Mouse (Mus musculus) monocyte, adult 2 months (primary cell): ENCODE measurements at regions not wholly inside any gene's neighbourhood (a gene's known extent, or its start where the extent isn't known, plus 50 kb on each side); places are given as distances from the start of the nearest gene placed in this dataset.
"Not testable (repeated sequence)": the region's sequence is repeated elsewhere in the genome, so short reads cannot be mapped to it uniquely, and the experiment has no call there.

Experiments used
- DNase-seq, 2 experiments: peaks; one replicate each; pipeline ENCODE4 v3.0.0; 2022; ENCODE audit warnings: low spot score in 2 of 2, low read depth in 1 of 2

DNA sequence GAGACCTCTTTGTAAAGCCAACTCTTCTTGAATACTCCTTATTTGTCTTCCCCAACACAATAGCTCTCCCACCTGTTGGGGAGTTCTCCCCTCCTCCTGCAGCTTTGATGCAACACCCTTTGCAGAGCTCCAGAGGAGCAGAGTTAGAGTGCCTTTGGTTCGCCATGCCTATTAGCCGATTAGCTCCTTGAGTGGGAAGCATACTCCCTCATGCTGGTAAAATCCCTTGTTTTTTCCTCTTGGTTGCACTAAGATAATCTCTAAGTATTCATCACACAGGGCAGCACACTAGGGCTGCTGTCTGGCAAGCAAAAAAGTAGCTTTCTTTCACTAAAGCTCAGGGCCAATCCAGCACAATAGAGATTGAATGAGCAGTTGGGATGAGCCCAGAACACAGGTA lies 350.4 kb downstream of the Fut8 start:
- no peak for DNase-seq

GRCm38 (mm10) chr12:77589416-77589815 lies 351.5 kb downstream of the Fut8 start:
- no peak for DNase-seq

GRCm38 (mm10) chr12:77594092-77594491 lies 356.2 kb downstream of the Fut8 start:
- DNase-seq = no peak

GRCm38 (mm10) chr12:77594657-77595056 lies 356.7 kb downstream of the Fut8 start:
- DNase-seq = no peak

- no peak for DNase-seq
Observed at GRCm38 (mm10) chr12:77595821-77596220, 357.9 kb downstream of the Fut8 start.

- no peak for DNase-seq
Observed at GRCm38 (mm10) chr12:77596676-77597075, 358.8 kb downstream of the Fut8 start.

GRCm38 (mm10) chr12:77597627-77598333 lies 359.9 kb downstream of the Fut8 start:
- DNase-seq = no peak

GRCm38 (mm10) chr12:77598334-77598715 lies 360.4 kb downstream of the Fut8 start:
- DNase-seq = no peak

- DNase-seq = no peak
Observed at GRCm38 (mm10) chr12:77599391-77599790, 361.5 kb downstream of the Fut8 start.

DNA sequence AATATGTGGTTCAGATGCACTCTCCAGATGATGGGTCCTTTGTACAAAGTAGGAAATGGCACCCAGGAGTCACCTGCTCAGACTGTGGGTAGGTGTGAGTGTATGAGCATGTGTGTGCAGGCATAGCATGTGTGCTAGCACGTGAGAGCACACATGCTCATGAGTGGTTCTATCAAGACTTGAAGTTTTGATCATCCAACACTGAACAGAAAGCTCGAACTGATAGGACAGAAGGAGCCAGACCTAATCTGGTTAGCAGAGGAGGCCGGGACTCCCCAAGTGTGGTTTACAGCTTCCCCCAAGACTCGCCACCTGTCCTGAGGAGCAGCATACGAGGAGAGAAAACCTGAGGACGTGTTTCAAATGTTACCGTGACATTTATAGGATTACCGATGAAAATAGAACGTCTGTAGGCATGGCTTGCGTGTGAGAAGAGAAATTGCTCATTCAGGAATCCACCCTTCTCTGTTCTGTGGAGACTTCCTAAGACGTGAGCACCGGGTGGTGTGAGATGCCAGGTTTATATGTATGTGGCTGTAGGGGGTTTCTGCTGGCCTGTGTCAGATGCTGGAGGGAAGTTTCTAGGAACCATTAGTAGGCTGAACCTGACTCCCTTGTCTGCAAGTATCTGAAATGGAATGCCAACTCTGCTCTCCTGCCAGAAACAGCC lies 366.0 kb downstream of the Fut8 start:
- DNase-seq = no peak

- DNase-seq = no peak
Observed at GRCm38 (mm10) chr12:77617552-77617951, 379.6 kb downstream of the Fut8 start.

DNA sequence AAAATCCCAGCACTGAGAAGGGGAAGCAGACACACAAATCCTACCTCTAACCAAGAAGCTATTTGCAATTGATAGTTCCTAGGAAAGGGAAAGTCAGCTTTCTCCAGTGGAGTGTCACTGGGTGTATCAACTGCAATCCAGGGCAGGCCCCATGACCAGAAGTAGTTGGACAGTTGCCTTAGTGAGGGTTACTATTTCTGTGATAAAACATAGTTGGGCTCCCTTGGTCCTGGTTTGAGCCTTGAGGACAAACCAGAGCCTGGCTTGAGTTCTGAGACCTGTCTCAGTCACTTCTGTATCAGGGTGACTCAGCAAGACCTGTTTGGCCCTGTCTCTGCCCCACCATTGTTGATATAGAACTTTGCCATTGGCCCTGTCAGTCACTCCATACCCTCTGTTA lies 384.3 kb downstream of the Fut8 start:
- DNase-seq = no peak

GRCm38 (mm10) chr12:77624323-77624722 lies 386.4 kb downstream of the Fut8 start:
- not testable (repeated sequence) for DNase-seq

DNA sequence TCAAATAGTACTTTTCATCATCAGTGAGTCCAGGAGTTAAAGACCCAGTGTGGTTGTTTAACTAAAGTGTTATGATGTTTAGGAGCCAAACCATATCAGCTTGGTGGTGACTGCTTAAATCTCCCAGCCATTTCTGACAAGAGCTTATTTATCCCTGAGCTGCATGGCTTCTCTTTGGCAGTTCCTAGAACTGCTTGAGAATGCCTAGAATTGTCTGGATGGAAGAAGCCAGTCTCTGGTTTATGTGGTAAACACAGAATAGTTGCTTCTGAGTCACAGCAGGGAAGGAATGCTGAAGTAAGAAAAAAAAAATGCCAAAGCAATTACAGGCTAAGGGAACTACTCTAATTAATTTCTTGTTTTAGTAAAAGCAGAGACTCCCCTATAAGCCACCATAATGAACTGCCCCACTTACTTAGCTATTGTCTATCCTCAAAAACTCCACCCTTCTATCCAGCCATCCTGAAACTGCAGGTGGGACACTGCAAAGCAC lies 390.5 kb downstream of the Fut8 start:
- DNase-seq = no peak

DNA sequence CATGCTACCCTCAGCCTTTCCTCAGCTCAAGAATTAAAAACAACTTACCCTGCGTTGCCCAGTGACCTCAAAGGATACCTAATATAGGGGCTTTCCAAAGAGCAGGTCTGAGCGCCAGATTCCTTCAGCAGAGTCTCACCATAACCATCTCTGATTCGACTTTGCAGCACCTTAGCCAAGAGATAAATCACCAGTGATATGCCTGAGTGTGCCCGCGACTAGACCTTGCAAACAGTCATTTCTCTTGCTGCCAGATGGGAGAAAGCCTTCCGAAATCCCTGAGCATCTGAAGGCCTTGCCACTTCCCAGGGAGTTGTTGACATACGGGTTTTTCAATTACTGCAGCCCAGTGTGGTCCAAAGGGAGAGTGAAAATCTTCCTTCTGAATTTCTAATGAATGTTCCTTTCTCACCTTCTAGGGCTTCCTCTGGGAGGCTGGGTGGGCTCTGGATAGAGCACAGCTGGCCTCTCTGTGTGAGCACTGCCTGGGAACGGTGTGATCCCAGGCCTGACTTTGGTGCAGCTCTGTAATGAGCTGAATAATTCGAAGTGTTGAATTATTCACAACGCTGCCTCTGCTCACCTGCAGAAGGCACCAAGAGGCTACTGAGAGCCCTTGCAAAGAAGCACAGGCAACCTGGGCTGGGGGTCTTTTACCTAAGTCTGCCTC lies 396.2 kb downstream of the Fut8 start:
- DNase-seq = no peak

DNA sequence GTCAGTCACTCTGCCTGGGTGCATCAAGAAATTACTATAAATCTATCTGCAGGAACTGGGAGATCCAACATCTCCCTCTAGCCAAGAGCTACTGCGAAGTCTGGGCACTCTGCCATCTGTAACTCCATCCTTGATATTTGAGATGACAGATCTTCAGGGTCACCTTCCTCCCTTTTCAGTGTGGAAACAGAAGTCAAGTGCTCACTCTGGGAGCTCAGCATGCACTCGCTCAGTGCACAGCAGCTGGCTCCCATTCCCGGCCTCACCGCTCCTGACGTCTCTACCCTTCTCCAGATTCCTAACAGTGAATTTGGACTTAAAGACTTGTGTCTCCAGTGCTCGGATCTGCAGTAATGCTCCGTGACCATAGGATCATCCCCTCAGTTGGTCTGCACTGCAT lies 400.3 kb downstream of the Fut8 start:
- no peak for DNase-seq

DNA sequence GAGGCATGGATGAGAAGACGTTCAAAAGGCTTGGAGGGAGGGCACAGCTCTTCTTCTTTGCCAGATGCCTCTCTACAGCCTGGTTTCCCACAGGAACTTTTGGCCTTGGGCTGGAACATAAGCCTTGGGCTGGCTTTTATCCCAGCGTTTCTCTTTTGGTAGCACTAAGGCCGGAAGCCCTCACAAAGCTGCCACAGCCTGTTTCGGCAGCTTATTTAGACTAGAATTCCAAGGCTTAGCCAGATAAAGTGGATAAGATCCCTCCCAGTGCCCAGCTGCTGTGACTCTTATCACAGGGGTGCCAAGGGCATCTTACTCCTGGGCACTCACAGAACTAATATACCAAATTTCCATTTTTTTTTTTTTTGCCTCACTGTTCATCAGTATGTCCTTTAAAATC lies 404.4 kb downstream of the Fut8 start:
- DNase-seq = no peak

DNA sequence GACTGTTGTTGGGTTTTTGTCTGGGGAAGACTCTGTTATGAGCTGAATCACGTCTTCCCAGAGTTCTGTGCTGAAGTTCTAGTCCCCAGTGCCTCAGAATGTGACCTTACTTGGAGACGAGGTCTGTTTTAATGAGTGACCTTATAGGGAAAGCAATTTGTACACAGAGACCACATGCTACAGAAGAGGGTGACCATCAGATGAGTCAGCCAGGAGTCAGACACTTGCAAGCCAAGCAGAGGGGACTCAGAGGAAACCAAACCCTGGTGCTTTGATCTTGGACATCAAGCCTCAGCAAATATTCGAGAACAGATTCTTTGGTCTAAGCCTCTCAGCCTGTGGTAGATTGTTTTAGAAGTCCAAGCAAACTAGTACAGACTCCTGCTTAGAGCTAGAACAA lies 409.9 kb downstream of the Fut8 start:
- DNase-seq = no peak

DNA sequence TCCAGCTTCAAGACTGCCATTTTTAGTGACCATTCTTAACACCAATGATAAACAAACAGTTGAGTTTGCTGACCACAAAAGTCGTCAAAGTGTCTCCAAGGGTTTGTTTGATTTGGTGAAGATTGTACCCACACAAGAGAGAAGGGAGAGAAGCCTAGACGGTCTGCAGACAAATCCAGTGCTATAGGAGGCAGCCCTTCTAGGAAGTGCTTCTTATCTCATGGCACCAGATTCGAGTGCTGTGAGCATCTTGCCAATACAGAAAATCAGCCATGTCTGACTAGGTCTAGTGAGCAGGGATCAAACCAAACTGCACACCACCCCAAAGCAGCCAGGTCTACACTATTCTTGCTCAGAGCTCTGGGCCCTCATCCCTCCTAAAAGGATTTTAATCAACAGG lies 416.4 kb downstream of the Fut8 start:
- no peak for DNase-seq

DNA sequence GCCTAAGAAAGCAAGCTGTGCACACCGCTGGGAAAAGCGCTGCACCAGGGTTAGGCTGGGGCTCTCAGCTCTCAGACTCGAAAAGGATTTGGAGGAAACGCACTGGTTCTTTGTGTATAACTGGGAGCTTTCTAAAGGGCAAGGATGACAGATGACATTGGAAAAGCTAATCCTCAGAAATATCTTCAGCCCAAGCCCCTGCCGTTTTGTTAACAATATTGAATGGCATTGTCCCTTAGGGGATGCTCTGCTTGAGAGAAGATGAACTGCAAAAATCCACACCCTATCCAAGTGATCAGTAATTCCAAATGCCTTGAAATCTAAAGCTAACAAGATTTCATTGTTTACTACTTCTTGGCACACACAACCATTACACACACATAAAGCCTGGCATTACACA lies 419.1 kb downstream of the Fut8 start:
- DNase-seq = no peak

DNA sequence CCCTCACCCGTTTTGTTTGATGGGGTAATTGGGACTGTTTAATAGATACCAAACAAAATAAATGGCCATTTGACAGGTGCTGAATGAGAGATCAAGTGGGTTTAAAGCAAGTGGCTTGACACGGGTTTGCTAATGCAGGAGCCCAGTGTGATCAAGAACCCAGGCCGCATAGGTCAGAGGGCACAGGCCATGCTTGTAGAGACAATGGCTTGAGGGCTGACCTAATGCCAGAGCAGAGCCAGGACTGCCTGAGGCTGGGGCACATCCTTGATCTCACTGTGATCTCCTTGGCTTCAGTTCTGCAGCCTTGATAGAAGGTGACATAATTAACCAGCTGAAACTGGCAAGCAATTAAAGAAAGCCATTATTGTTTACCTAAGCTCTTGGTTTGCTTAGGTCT lies 420.0 kb downstream of the Fut8 start:
- no peak for DNase-seq

GRCm38 (mm10) chr12:77663180-77663579 lies 425.3 kb downstream of the Fut8 start:
- no peak for DNase-seq
